Mouse (Mus musculus) heart, postnatal 10 days (tissue): ENCODE measurements around the gene Ldah. TPM values are rescaled to one million over a fixed set of nuclear protein-coding genes. Genes with fewer than 3 reads are reported as not detected.
"Not testable (repeated sequence)": the region's sequence is repeated elsewhere in the genome, so short reads cannot be mapped to it uniquely, and the experiment has no call there.

Experiments used
- DNase-seq, 2 experiments: peaks; one replicate each; pipeline ENCODE4 v3.0.0; 2021
- intact Hi-C: fragments of 180-260 bp; cut with DNase I; formaldehyde crosslinking; loops from one replicate; pipeline ENCODE4 v1.15.1; 2025
- total RNA-seq, 2 experiments: library from RNA; stranded (reverse); gene quantifications; 2 replicates each; pipeline ENCODE4 v1.2.3; 2021

Gene Ldah
- 10 to 100 TPM; 26.0 to 30.0 TPM for total RNA-seq

GRCm38 (mm10) chr12:8207978-8208403, at the start of gene Ldah:
TSS of gene Ldah (plus strand) at chr12:8208107.
- peak; percentile 90 to 94 for DNase-seq
- intact Hi-C loops: loop anchor here (5.0 kb wide), 1 partner anchor 99 kb away; no protein-coding TSS in a partner anchor

GRCm38 (mm10) chr12:8167743-8168142, 40.2 kb upstream of the Ldah start:
- no peak for DNase-seq
- intact Hi-C loops: no loop called here

GRCm38 (mm10) chr12:8180921-8181320, 27.0 kb upstream of the Ldah start:
- intact Hi-C loops: no loop called here
- DNase-seq: no peak

GRCm38 (mm10) chr12:8181744-8182143, 26.2 kb upstream of the Ldah start:
- DNase-seq: no peak
- intact Hi-C loops: no loop called here

- DNase-seq: no peak
- intact Hi-C loops: no loop called here
Measured at GRCm38 (mm10) chr12:8184518-8184917, 23.4 kb upstream of the Ldah start.

- intact Hi-C loops: no loop called here
- no peak for DNase-seq
Measured at GRCm38 (mm10) chr12:8188161-8188560, 19.7 kb upstream of the Ldah start.

- intact Hi-C loops, DNase-seq: not testable (repeated sequence)
Measured at GRCm38 (mm10) chr12:8188796-8189535, 18.9 kb upstream of the Ldah start.

- intact Hi-C loops: no loop called here
- no peak for DNase-seq
Measured at GRCm38 (mm10) chr12:8189722-8190121, 18.2 kb upstream of the Ldah start.

- intact Hi-C loops: loop anchor here (5.0 kb wide), 1 partner anchor 102 kb away; no protein-coding TSS in a partner anchor
- no peak for DNase-seq
Measured at GRCm38 (mm10) chr12:8205721-8206120, 2.2 kb upstream of the Ldah start.

- intact Hi-C loops: loop anchor here (5.0 kb wide), 1 partner anchor 100 kb away; no protein-coding TSS in a partner anchor
- DNase-seq: no peak
Measured at GRCm38 (mm10) chr12:8207578-8207977, 329 bp upstream of the Ldah start.

- no peak for DNase-seq
- intact Hi-C loops: no loop called here
Measured at GRCm38 (mm10) chr12:8216392-8217280, 8.7 kb downstream of the Ldah start.

GRCm38 (mm10) chr12:8223036-8223435, 15.1 kb downstream of the Ldah start:
- DNase-seq: no peak
- intact Hi-C loops: no loop called here

GRCm38 (mm10) chr12:8231101-8231500, 23.2 kb downstream of the Ldah start:
- intact Hi-C loops: no loop called here
- DNase-seq: no peak

- DNase-seq: peak in 1 of 2 experiments; percentile 10
- intact Hi-C loops: loop anchor here (1.0 to 2.0 kb wide), 2 partner anchors 174 to 242 kb away; no protein-coding TSS in a partner anchor
Measured at GRCm38 (mm10) chr12:8232679-8233078, 24.8 kb downstream of the Ldah start.

- intact Hi-C loops: no loop called here
- no peak for DNase-seq
Measured at GRCm38 (mm10) chr12:8242181-8242580, 34.3 kb downstream of the Ldah start.

- DNase-seq: no peak
Measured at GRCm38 (mm10) chr12:8244746-8245145, 36.8 kb downstream of the Ldah start.

GRCm38 (mm10) chr12:8260297-8260696, 52.4 kb downstream of the Ldah start:
- intact Hi-C loops: no loop called here
- no peak for DNase-seq

More at GRCm38 (mm10) chr12:8244746-8245145, 36.8 kb downstream of the Ldah start:
- intact Hi-C loops: no loop called here

- intact Hi-C loops: no loop called here
- no peak for DNase-seq
Measured at GRCm38 (mm10) chr12:8266311-8266710, 58.4 kb downstream of the Ldah start.

- intact Hi-C loops: no loop called here
- DNase-seq: no peak
Measured at GRCm38 (mm10) chr12:8269627-8270026, 61.7 kb downstream of the Ldah start.

- DNase-seq: no peak
- intact Hi-C loops: no loop called here
Measured at GRCm38 (mm10) chr12:8271405-8271804, 63.5 kb downstream of the Ldah start.

- intact Hi-C loops: no loop called here
- DNase-seq: no peak
Measured at GRCm38 (mm10) chr12:8273471-8274171, 65.7 kb downstream of the Ldah start.
